Mouse (Mus musculus) lung, embryonic 16.5 days (tissue): ENCODE data around the gene Cdhr1. TPM values are rescaled to one million over a fixed set of nuclear protein-coding genes. Genes with fewer than 3 reads are reported as not detected.

Experiments used
- ATAC-seq: fragments of 200-750 bp; cut with Nextera tagmentation; 2 replicates; pipeline ENCODE4 v1.8.0; 2017; ENCODE audit warnings: low read depth, mild to moderate bottlenecking, moderate library complexity
- H3K27ac ChIP-seq: fragments of 300-500 bp; sonication (generic); 2 replicates; pipeline ENCODE4 v1.5.1; 2014; ENCODE audit warnings: mild to moderate bottlenecking, control low read depth, low read length
- H3K27me3 ChIP-seq: fragments of 300-500 bp; sonication (generic); 2 replicates; pipeline ENCODE4 v1.6.1; 2014; ENCODE audit warnings: low read depth, low read length, mixed read lengths; ENCODE audit not compliant: control insufficient read depth, insufficient read depth
- H3K36me3 ChIP-seq: fragments of 300-500 bp; sonication (generic); 2 replicates; pipeline ENCODE4 v1.6.1; 2014; ENCODE audit warnings: low read length; ENCODE audit not compliant: control insufficient read depth, insufficient read depth
- H3K4me1 ChIP-seq: fragments of 300-500 bp; sonication (generic); replicated peaks from 2 replicates; pipeline ENCODE4 v1.6.1; 2014; ENCODE audit warnings: low read length, mixed read lengths; ENCODE audit not compliant: control insufficient read depth, insufficient read depth
- H3K4me2 ChIP-seq: fragments of 300-500 bp; sonication (generic); 2 replicates; pipeline ENCODE4 v1.6.1; 2014; ENCODE audit warnings: low read depth, low read length, control low read depth
- H3K4me3 ChIP-seq: fragments of 300-500 bp; sonication (generic); 2 replicates; pipeline ENCODE4 v1.5.1; 2014; ENCODE audit warnings: mild to moderate bottlenecking, low read length, control low read depth
- H3K9ac ChIP-seq: fragments of 300-500 bp; sonication (generic); 2 replicates; pipeline ENCODE4 v1.6.1; 2014; ENCODE audit warnings: low read length, control low read depth
- H3K9me3 ChIP-seq: fragments of 300-500 bp; sonication (generic); 2 replicates; pipeline ENCODE4 v1.6.1; 2016; ENCODE audit warnings: low read length; ENCODE audit not compliant: control insufficient read depth
- WGBS: fragments of 180-500 bp; shearing (Covaris S2); extraction: QIAGEN DNeasy Blood & Tissue Kit; methylation state at CpG from one replicate; pipeline ENCODE4 v1.1.7; 2014; 5-methylcytosine and 5-hydroxymethylcytosine counted together
- polyA plus RNA-seq: library from polyadenylated mRNA; unstranded; fragments of >200 nt; fragmentation: Nextera tagmentation; extraction: Ambion mirVana; gene quantifications from 2 replicates; pipeline ENCODE4 v1.2.1, GENCODE M21; 2015

The Cdhr1 gene
- polyA plus RNA-seq, 1 experiment from 2014 or later: 0.09 TPM

- no peak within 1 kb of the TSS for H3K4me2 ChIP-seq
- H3K9me3 ChIP-seq: no peaks in the 10 kb centered on the region
- H3K27me3 ChIP-seq: no peaks in the 10 kb centered on the region
- ATAC-seq: no peak
- no peak within 1 kb of the TSS for H3K27ac ChIP-seq
- H3K36me3 ChIP-seq: no peaks in the 10 kb centered on the region
- H3K9ac ChIP-seq: no peak within 1 kb of the TSS
- no peaks in the 10 kb centered on the region for H3K4me1 ChIP-seq
- 48% methylated on average over 3 of the region's 3 CpGs for WGBS
- no peak within 1 kb of the TSS for H3K4me3 ChIP-seq
Observed at GRCm38 (mm10) chr14:37113922-37114321, 15.8 kb upstream of the Cdhr1 start, which contains the start of gene 2610528A11Rik. 2610528A11Rik (minus strand) TSS chr14:37114022.

GRCm38 (mm10) chr14:37112931-37113330 lies 14.8 kb upstream of the Cdhr1 start:
- no peaks in the 10 kb centered on the region for H3K9me3 ChIP-seq
- 85% methylated on average over 7 of the region's 7 CpGs for WGBS
- no peak overlapping the region for H3K9ac ChIP-seq
- no peaks in the 10 kb centered on the region for H3K27me3 ChIP-seq
- H3K4me3 ChIP-seq: no peak overlapping the region
- H3K36me3 ChIP-seq: no peaks in the 10 kb centered on the region
- no peak for ATAC-seq
- H3K4me1 ChIP-seq: no peaks in the 10 kb centered on the region
- no peak overlapping the region for H3K27ac ChIP-seq
- no peak overlapping the region for H3K4me2 ChIP-seq

GRCm38 (mm10) chr14:37111371-37111770 lies 13.2 kb upstream of the Cdhr1 start:
- Histone ChIP-seq H3K4me2 (no peak overlapping the region), H3K4me1 (no peaks in the 10 kb centered on the region), H3K4me3 (no peak overlapping the region), H3K27ac (no peak overlapping the region), H3K36me3 (no peaks in the 10 kb centered on the region), H3K9me3 (no peaks in the 10 kb centered on the region), H3K9ac (no peak overlapping the region), H3K27me3 (no peaks in the 10 kb centered on the region)
- ATAC-seq: no peak

GRCm38 (mm10) chr14:37110456-37110855 lies 12.3 kb upstream of the Cdhr1 start:
- no peaks in the 10 kb centered on the region for H3K4me1 ChIP-seq
- no peaks in the 10 kb centered on the region for H3K36me3 ChIP-seq
- H3K27ac ChIP-seq: no peak overlapping the region
- WGBS: 68% methylated on average over 2 of the region's 2 CpGs
- no peak overlapping the region for H3K4me3 ChIP-seq
- ATAC-seq: no peak
- H3K27me3 ChIP-seq: no peaks in the 10 kb centered on the region
- H3K9me3 ChIP-seq: no peaks in the 10 kb centered on the region
- H3K9ac ChIP-seq: no peak overlapping the region
- H3K4me2 ChIP-seq: no peak overlapping the region

- H3K4me1 ChIP-seq: no peaks in the 10 kb centered on the region
- H3K27ac ChIP-seq: no peak overlapping the region
- H3K4me2 ChIP-seq: no peak overlapping the region
- H3K9me3 ChIP-seq: no peaks in the 10 kb centered on the region
- H3K27me3 ChIP-seq: no peaks in the 10 kb centered on the region
- WGBS: 52% methylated on average over 9 of the region's 9 CpGs
- no peak for ATAC-seq
- H3K36me3 ChIP-seq: no peaks in the 10 kb centered on the region
- H3K9ac ChIP-seq: no peak overlapping the region
- H3K4me3 ChIP-seq: no peak overlapping the region
Observed at GRCm38 (mm10) chr14:37109975-37110374, 11.8 kb upstream of the Cdhr1 start.

- WGBS: 65% methylated on average over 8 of the region's 8 CpGs
- H3K27ac ChIP-seq: no peak overlapping the region
- ATAC-seq: no peak
- H3K4me3 ChIP-seq: no peak overlapping the region
- H3K9me3 ChIP-seq: no peaks in the 10 kb centered on the region
- H3K4me1 ChIP-seq: no peaks in the 10 kb centered on the region
- H3K27me3 ChIP-seq: no peaks in the 10 kb centered on the region
- H3K9ac ChIP-seq: no peak overlapping the region
- H3K4me2 ChIP-seq: no peak overlapping the region
- H3K36me3 ChIP-seq: no peaks in the 10 kb centered on the region
Observed at GRCm38 (mm10) chr14:37109460-37109859, 11.3 kb upstream of the Cdhr1 start.

- H3K4me2 ChIP-seq: no peak overlapping the region
- H3K9ac ChIP-seq: no peak overlapping the region
- H3K4me3 ChIP-seq: no peak overlapping the region
- H3K27ac ChIP-seq: no peak overlapping the region
- no peaks in the 10 kb centered on the region for H3K9me3 ChIP-seq
- ATAC-seq: no peak
- no peaks in the 10 kb centered on the region for H3K27me3 ChIP-seq
- WGBS: 12% methylated on average over 7 of the region's 7 CpGs
- no peaks in the 10 kb centered on the region for H3K36me3 ChIP-seq
- H3K4me1 ChIP-seq: no peaks in the 10 kb centered on the region
Observed at GRCm38 (mm10) chr14:37105846-37106245, 7.7 kb upstream of the Cdhr1 start.

- Histone ChIP-seq H3K4me3 (no peak overlapping the region), H3K9ac (no peak overlapping the region), H3K9me3 (no peaks in the 10 kb centered on the region), H3K27ac (no peak overlapping the region), H3K27me3 (no peaks in the 10 kb centered on the region), H3K4me1 (no peaks in the 10 kb centered on the region), H3K4me2 (no peak overlapping the region), H3K36me3 (no peaks in the 10 kb centered on the region)
- WGBS: 30% methylated on average over 5 of the region's 5 CpGs
- ATAC-seq: peak; percentile 69; the same call in 1 of the 2 replicates
Observed at GRCm38 (mm10) chr14:37104747-37105146, 6.6 kb upstream of the Cdhr1 start.

- H3K27ac ChIP-seq: no peak overlapping the region
- H3K9ac ChIP-seq: no peak overlapping the region
- peaks cover 13% of the 10 kb centered on the region; the same call in 1 of the 2 replicates for H3K27me3 ChIP-seq
- H3K4me3 ChIP-seq: no peak overlapping the region
- H3K36me3 ChIP-seq: no peaks in the 10 kb centered on the region
- no peaks in the 10 kb centered on the region for H3K4me1 ChIP-seq
- WGBS: 64% methylated on average over 3 of the region's 3 CpGs
- ATAC-seq: no peak
- H3K4me2 ChIP-seq: no peak overlapping the region
- no peaks in the 10 kb centered on the region for H3K9me3 ChIP-seq
Observed at GRCm38 (mm10) chr14:37102484-37102883, 4.3 kb upstream of the Cdhr1 start.

GRCm38 (mm10) chr14:37101531-37101930 lies 3.4 kb upstream of the Cdhr1 start:
- Histone ChIP-seq H3K9ac (no peak overlapping the region), H3K4me1 (no peaks in the 10 kb centered on the region), H3K9me3 (no peaks in the 10 kb centered on the region), H3K27ac (no peak overlapping the region), H3K36me3 (no peaks in the 10 kb centered on the region), H3K4me2 (no peak overlapping the region), H3K27me3 (peaks cover 19% of the 10 kb centered on the region; the same call in 1 of the 2 replicates), H3K4me3 (no peak overlapping the region)
- WGBS: 45% methylated on average over 5 of the region's 5 CpGs
- ATAC-seq: no peak
